Mouse (Mus musculus) gastrocnemius, postnatal 4 days (tissue): ENCODE measurements around the gene Cmip. TPM values are rescaled to one million over a fixed set of nuclear protein-coding genes. Genes with fewer than 3 reads are reported as not detected.

Experiments
- DNase-seq, 2 experiments: peaks; one replicate each; pipeline ENCODE4 v3.0.0; 2021 to 2022; ENCODE audit warnings: low spot score in 2 of 2, mixed read lengths in 2 of 2
- total RNA-seq, 2 experiments: library from RNA; stranded (reverse); gene quantifications; 2 replicates each; pipeline ENCODE4 v1.2.3; 2021

Gene Cmip
- total RNA-seq, 2 experiments from 2014 or later, result 39.1 to 40.7 TPM

DNA sequence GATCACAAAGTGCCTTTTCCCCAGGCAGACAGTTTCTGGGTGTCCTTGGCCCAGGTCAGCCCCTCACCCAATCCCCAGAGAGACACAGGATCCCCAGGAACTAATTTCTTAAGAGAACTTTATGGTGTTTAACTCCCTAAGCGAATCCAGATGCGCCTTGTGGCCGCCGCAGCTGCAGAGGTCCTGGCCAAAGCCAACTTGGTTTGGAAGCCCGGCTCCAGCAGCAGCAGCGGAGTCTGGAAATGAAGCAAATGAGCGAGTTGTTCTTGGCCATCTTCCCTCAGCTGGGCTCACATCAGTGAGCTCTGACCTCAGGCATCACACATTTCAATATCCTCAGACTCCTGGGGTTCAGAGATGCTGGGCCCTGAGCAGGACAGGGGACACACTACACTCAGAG is 33.6 kb downstream of the Cmip start:
- peak; percentile 53 to 69 for DNase-seq

DNA sequence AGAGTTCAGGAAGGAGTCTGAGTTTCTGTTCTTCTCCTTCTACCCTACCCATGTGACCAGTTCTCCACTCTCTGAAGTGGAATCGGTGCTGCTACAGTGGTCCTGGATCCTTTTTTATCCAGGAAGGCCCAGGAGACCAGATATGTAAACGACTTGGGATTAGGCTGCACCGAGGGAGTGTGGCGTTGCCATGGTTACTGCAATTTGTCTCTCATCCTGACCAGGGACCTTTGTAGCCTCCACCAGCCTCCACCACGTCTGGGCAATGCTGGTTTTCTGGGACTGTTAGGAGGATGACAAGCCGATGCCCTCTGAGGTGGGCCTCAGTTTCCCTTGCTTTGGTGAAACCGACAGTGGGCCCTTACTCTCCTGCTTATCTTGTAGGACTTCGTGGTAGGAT is 35.4 kb downstream of the Cmip start:
- no peak for DNase-seq

DNA sequence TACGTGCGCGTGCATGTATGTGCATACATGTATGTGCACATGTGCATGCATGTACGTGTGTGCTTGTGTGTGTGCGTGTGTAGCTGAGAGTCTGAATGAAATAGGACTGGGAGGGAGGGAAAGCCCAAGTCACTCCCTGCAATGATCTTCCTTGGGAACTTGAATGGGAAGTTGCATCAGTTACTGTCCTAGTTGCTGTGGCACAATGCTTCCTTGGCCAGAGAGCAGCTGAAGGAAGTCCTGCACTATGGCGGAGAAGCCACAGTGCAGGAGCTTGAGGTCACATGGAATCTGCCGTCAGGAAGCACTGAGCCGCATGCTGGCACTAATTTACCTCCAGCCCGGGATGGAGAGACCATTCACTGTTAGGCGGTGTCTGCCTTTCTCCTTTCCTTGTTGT is 37.9 kb downstream of the Cmip start:
- no peak for DNase-seq

DNA sequence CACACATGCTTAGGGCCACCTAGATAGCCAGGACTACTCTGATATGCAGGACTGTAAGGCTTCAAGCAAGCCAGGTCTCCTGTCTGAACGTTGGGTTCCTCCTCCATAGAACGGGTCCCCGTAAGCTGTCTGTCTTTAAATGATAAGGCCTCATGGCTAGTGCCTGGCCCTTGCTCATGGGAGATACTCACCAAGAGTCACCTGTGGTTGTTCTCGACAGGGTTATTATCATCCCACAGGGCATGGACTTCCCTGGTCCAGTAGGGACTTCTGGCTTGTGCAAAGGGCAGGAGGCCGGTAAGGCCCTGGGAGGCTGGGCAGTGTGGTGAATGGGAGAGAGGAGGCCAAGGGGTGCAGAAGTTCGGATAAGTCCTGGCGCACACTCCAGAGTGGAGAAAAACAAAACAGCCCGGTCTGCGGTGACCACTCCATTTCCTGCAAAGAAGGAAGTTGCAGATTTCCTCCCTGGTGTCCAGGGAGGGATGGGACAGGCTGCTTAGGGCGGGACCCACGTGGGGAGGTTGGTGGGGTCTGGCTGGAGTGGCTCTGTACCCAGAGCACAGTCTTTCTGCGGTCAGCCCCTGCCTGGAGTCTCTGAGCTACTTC is 41.2 kb downstream of the Cmip start:
- DNase-seq, result no peak

DNA sequence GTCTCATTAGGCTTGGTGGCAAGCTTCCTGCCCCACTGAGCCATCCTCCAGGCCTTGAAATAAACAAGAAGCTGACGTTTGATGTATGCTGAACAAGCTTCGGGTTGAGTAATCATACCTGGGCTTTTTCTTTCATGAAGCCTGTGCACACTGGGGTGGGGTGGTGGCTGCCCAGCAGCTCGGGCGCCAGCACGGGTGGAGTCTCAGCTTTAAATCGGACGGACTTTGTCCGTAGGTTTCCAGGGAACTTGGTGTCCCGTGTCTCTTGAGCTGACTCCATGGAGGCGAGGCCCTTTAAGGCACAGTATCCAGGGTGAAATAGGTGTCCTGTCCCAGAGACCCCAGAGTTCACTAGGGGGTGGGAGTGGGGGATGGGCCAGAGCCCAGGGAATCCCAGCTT is 42.3 kb downstream of the Cmip start:
- no peak for DNase-seq

DNA sequence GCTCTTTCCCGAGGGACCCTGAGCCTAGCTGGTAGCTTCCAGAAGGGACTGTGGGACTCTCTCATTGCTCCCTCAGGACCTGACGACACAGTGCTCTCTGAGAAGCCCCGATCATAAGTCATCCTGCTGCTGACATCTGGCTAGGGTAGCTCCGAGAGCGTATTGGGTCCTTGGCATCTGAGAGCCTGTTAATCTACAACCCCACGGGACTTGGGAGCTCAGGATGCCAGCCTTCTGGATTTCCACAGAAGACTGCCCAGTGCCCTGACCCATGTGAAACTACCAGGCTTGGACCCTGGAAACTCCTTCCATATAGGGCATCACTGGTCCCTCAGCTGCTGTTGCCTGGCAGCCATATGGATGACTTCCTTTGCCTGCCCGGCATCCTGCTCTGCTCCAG is 43.3 kb downstream of the Cmip start:
- no peak for DNase-seq

DNA sequence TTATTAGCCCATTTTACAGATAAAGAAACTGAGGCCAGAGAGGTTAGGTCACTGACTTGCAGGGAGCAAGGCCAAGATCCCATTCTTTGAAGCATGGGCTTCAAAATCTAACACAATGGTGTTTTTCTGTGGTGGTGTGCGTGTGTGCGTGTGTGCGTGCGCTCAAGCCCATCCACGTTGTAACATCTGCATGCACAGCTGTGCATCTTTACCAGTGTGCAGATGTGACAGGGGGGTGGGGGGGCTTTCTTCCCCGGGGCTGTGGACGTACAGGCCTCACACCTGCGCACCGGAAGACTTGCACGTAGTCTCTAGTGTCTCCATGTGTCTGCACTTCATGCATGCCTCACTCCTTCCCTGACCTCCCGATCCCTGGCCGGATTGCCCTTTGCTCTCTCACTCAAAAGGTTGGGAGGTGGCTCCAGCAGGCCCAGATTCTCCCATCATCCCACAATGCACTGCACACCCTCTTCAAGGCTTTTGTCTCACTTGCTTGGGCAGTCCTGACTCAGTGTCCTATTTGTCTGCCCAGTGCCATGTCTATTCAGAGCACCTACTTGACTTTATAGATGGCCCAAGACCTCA is 44.7 kb downstream of the Cmip start:
- no peak for DNase-seq

DNA sequence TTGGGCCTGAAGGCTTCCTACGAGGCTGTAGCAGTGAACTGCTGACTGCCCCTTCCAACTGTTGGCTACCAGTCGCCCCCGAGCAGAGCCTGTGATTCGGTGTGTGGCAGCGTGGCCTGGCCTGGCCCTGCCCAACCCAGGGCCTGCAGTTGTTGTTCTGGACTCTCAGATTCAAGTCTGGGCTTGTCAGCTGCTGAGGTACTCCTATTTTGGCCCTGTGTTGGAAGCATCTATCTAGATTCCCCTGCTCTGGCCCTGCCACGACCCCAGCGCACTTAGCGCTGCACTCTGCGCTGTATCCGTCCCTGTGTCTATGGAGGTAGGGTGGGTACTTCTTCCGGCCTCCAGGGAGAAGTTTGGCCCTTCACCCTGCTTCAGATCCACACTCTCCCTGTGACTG is 45.2 kb downstream of the Cmip start:
- no peak for DNase-seq

DNA sequence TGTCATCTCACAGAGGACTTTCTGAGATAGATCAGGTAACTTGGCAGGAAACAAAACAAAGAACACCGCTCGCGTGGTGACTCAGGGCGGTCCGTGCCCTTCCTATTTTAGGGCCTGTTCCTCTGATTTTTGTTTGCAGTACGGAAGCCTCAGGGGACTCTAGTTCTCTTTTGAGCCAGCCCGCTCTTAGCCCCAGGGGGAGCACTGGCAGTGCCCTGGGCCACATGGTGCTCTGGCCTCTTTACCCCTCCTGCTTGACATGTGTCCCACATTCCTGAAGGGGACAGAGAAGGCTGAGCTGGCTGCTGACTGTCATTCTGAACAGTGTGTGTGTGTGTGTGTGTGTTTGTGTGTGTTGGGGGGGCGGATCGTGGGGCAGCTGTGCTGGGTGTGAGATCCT is 46.8 kb downstream of the Cmip start:
- DNase-seq, result no peak

DNA sequence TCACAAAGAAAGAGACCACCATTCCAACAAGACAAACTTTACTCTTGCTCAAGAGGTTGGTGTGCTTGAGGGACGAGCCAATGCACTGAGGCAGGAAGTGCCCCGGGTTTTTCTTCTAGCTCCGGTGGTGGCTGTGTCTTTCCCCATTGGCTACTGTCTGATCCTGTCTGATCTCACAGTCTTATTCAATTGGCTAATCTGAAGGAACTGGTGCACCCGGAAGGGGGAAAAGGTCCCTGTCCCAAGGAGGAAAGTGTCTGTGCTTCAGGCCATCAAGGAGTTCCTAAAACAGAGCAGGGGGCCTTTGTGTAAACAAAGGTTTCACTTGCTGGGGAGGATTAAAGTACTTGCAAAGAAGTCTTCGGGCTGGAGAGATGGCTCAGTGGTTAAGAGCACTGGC is 48.5 kb downstream of the Cmip start:
- DNase-seq, result no peak

DNA sequence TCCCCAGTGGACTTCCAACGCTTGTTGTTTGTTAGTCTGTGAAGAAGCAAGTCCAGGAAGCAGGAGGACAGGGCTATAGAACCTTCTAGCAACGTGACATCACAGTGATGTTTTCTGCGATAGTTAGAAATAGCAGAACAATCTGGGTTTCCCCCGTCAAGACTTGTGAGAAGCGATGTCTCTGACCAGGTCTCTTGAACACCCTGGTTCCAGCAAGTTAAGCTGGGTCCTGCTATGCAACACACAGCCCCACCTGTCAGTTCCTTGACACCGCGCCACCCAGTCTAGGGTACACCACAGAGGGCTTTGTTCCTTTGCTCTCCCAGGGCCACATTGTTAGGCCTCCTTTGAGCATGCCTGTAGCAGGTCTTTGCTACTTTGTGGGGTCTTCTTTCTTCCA is 49.9 kb downstream of the Cmip start:
- DNase-seq, result no peak

DNA sequence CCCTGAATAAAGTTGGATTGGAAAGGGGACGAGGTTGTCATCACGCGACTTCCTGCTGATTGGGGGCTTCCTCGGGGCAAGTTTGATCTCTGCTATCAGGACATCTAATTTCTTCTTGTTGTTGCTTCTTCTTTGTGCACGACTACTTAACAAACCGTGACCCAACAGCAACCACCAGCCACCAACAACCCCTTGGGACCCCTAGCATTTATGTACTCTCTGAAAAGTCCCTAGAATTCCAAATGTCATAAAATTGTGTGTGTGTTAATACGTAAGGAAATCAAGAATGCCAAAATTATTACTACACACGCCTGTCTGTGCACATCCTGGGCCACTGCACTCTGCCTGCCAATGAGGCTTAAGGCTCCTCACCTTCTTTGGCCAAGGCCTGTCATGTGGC is 50.4 kb downstream of the Cmip start:
- no peak for DNase-seq

DNA sequence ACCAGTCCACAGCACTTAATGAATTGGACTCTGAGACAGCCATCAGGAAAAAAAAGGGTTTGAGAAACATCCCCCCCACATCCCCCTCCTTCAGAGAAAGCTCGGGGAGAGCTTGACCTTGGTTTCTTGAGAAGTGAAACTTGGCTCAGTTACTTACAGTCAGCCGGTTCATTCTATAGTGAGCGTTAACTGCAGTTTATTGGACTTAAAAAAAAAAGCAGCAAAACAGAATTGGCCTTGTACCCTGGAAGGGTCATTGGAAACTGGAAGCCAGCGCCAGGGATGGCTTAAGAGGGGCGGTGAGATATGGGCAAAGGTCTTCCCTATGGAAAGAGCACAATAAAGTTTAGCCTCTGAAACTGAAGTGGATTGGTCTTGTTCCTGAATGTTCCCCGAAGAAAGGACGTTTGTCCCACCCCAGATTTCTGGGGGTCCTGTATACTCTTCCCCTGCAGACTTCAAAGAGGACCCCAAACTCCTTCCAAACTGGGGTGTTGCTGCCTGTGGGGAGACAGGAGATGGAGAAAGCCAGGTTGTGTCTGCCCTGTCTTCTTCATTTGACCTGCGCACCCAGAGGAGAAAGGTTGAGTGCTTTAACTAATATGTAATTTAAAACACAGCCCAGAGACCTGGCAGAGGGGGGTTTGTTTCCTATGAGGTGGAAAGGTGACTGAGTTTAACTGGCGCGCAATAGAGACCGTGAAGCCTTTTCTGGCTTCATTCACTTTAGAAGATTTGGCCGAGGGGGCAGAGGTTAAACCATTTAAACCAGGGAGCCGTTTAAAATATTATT is 51.6 kb downstream of the Cmip start:
- DNase-seq, result no peak

DNA sequence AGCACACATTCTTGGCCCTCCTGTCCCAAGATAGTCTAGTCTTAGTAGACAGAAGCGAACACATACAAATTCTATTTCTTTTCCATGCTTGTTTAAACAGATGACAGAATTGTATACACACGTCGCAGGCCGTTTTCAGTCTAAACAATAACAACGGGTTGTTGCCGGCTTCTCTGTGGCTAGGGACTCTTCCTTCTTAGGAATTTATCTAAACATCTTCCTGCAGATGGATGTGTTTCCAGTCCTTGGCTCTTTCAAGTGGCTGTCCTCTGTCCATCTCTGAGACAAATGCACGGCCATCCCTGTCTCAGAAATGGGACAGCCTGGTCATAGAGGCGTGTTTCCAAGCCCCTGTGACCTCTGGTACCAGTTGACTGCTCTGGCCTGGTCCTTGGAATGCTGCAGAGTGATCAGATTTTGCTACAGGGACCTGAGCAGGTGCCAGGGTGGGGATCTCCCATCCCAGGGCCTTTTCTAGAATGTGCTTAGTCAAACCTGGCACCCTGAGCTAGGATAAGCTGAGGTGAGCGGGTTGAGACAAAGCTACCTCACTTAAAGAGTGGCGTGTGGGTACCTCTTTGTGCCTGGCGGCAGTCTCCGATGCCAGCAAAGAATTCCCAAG is 52.9 kb downstream of the Cmip start:
- no peak for DNase-seq

DNA sequence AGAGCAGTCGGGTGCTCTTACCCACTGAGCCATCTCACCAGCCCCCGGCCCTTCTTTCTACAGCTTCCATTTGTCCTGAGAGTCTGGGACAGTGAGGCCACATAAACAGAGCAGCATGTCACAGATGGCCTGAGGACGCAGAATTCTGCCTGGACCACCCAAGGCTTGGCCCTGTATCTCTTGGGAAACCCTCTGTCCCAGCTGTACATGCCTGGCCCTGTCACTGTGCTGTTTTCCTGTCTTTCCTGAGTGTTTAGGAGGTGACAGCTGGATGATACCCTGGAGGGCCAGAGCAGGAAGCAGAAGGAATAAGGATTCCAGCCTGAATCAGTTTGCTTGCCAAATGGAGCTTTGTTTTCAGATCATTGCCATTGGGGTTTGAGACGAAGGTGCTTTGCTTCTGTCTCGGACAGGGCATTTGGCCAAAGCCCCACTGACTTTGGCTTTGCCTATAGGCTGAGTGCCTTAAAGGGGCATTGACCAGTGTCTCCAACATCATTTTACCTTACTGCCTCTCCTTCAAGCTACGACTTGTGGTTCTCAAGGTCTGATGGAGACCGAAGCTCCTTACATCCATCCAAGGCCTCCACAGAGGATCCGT is 54.2 kb downstream of the Cmip start:
- no peak for DNase-seq

DNA sequence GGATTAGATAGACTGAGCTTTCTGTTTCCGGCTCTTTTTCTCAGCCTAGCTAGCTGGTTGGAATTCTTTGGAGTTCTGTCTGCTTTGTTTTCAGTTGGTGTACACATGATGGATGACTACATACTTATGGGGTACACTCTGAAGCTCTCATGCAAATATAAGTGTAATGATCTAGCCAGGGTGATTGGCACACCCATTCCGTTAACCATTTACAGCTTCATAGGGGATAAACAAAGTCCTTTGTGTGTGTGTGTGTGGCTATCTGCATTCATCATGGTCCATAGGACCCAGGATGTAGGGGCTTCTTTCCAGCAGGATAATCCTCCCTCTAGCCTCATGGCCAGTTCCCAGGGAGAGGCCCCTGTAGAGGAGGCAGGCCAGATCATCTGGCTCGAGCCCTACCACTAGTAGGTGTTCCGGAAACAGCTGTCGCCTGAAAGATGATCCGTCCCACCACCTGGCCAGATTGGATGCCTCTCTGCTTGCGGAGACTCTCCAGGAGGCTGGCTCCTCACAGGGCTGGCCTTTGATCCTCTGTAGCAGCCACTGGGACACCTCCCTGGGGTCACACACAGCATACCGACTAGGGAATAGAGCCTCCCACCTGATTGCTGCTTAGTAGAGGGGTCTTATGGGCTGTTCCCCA is 57.6 kb downstream of the Cmip start:
- DNase-seq, result peak in 1 of 2 experiments; percentile 41

DNA sequence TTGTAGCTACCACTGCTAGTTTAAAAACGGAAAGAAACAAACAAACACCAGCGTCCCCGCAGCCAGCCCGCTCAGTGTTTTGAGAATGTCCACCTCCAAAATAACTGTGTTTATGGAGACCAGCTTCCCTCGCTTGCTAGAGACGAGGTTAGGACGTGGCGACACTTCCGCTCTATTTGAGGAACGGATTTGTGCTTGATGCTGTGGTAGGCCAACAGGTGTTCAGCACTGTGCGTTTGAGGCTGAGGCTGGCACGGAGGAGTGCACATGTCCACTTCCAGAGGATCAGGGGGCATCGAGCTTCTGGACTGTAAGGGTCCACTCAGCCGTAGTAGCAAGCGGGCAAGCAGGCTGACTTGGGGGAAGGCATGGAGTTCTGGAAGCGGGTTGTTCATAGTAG is 58.9 kb downstream of the Cmip start:
- DNase-seq, result no peak

DNA sequence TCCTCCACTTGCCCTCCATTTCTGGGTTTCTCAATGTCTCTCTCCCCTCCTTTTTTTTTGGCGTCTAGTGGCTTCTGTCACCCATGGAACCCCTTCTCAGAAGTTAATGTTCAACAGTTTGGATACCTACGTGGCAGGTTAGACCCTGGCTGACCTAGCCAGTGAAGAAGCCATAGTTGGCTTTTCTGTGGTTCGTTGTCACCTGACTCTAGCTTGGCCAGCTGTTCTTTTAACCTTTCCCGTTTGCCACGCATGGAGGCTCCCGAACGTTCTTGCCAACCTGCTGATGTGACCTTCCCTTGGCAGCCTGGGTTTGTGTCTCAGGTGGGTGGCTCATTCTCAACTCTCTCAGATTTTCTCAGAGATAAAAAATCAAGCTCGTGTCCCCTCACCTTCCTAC is 60.6 kb downstream of the Cmip start:
- no peak for DNase-seq

DNA sequence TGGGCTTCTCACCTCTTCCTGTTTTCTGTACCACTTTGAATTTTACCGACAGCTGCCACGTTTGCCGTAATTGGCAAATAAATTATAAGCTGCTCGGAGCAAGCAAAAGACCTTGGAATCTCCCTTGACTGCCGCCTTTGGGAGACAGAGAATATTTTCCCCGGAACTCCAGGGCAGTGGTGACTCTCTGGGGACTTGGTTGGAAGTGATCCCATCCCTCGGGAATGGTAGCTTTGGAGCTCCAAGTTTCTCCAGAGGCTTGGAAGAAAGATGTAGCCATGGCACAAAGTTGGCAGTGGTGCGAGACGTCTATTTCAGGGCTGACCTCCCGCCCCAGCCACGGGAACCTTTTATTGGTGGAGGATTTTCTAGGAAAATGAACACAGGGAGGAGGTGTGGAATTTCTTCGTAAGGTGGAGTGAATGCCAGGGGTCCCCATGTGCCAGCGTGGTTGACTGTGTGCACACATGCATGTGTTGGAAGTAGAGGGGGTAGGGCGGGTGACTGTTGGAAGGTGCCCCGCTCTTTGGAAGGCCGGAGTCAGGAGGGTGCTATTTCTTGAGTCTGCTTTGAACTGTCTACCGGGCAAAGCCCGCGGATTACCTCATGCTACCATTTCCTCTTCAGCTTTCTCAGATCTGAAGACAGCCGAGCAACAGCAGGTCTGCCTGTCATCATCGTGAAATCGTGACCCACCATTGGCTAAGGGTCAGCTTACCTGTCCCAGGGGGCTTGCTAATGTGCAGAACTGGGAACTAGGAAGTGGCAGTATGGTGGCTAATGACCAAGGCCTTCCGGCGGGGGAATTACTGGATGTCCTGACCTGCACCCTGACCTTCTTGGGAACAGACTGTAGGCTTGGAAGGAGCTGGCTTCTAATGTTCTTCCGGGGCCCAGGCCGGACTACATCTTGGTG is 62.3 kb downstream of the Cmip start:
- DNase-seq, result no peak

DNA sequence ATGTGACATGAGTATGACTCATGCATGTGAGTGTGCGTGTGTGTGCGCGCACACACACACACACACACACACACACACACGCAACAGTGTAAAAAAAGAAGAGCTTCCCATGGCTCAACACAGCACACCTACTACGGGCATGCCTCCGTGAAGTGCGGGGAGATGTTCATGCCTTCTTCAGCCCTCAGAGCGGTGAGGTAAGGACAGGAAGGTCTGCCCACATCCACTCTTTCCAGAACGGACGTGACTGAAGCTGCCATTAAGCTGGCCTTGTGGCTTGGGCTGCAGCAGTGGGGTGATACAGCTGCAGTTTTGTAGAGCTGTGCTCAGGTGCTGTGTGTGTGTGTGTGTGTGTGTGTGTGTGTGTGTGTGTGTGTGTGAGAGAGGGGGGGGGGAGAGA is 63.8 kb downstream of the Cmip start:
- no peak for DNase-seq
